Mouse (Mus musculus): Measurements from ENCODE around the gene Adgrf1. TPM values are rescaled to one million over a fixed set of nuclear protein-coding genes. Genes with fewer than 3 reads are reported as not detected.
"Not testable (repeated sequence)": the region's sequence is repeated elsewhere in the genome, so short reads cannot be mapped to it uniquely, and the experiment has no call there.

The Adgrf1 gene
- polyA plus RNA-seq, 1 experiment from 2014 or later, result 0.10 TPM

DNA sequence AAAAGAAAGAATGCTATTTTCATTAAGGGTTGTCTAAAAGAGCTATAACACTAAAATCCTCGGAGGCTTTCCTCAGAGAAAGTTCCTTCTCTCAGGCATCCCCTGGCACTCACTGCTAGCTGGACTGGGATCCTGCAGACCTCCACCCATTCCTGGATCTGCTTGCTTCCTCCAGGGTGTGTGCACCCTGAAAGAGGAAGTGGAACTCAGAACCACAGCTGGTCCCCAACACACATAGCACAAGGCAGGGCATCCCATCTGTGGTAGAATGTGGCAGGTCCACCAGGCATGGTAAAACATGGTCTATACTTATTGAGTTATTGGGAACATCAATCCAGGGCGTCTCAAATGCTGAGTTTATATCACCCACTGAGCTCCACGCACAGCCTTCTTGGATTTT is 68.2 kb downstream of the Adgrf1 start:
- no peaks in the 10 kb centered on the region for H3K27me3 ChIP-seq (ENCODE audit: insufficient read depth, poor library complexity, severe bottlenecking)
- no peak overlapping the region for H3K4me3 ChIP-seq
- 79% methylated on average over 3 of the region's 3 CpGs for WGBS
- H3K4me1 ChIP-seq, result no peaks in the 10 kb centered on the region
- H3K36me3 ChIP-seq, result no peaks in the 10 kb centered on the region
- no peaks in the 10 kb centered on the region for H3K9me3 ChIP-seq
- DNase-seq (ENCODE audit: low spot score), result no peak
- no peak overlapping the region for H3K27ac ChIP-seq

DNA sequence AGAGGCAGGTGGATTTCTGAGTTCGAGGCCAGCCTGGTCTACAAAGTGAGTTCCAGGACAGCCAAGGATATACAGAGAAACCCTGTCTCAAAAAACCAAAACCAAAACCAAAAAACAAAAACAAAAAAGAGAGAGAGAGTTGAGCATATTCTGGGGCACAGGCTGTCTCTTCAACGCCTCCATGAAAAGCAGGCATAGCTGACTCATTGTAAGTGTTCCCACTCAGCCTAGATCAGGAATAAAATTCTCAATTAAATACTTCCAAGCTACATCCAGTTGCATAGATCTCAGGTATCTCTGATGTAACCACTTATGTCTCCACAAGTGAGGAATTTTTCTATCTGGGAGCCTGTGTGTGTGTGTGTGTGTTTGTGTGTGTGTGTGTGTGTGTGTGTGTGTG is 76.4 kb downstream of the Adgrf1 start:
- not testable (repeated sequence) for DNase-seq (ENCODE audit: low spot score); H3K4me3 ChIP-seq
- 96% methylated on average over 2 of the region's 2 CpGs for WGBS

DNA sequence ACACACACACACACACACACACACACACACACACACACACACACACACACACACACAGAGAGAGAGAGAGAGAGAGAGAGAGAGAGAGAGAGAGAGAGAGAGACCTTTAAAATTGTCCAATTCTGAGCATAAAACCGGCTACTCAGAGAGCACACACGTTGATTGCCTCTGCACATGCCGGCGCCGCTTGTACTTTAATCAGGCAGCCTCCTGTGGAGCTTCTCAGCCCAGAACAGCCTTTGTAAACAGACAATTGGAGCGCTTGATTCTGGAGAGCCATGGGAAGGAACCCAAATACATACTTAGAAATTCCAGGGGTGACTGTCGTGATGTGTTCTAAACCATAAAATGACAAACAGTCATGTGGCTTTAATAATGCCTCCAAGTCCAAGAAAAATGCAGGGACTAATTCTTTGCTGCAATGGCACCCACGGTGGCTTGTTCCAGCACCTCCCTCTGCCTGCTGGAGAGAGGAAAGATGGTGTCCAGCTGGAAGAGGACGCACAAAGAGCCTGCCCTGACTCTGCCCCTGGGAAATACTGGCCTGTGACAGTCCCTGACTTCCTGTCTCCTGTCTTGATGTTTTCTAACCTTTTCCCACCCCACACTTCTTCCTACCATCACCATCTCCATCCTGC is 87.9 kb downstream of the Adgrf1 start:
- no peaks in the 10 kb centered on the region for H3K36me3 ChIP-seq
- H3K27ac ChIP-seq, result peak overlapping the region; percentile 44
- 0 out of 2 replicates have a peak, but pooled peaks cover 5% of the 10 kb centered on the region for H3K27me3 ChIP-seq (ENCODE audit: insufficient read depth, poor library complexity, severe bottlenecking)
- H3K9me3 ChIP-seq, result no peaks in the 10 kb centered on the region
- DNase-seq (ENCODE audit: low spot score), result no peak
- WGBS, result 30% methylated on average over 9 of the region's 9 CpGs
- peaks cover 35% of the 10 kb centered on the region for H3K4me1 ChIP-seq
- H3K4me3 ChIP-seq, result no peak overlapping the region

More for the DNA sequence above, 76.4 kb downstream of the Adgrf1 start:
- H3K36me3 ChIP-seq; H3K4me1 ChIP-seq; H3K27me3 ChIP-seq (ENCODE audit: insufficient read depth, poor library complexity, severe bottlenecking); H3K27ac ChIP-seq; H3K9me3 ChIP-seq: not testable (repeated sequence)

DNA sequence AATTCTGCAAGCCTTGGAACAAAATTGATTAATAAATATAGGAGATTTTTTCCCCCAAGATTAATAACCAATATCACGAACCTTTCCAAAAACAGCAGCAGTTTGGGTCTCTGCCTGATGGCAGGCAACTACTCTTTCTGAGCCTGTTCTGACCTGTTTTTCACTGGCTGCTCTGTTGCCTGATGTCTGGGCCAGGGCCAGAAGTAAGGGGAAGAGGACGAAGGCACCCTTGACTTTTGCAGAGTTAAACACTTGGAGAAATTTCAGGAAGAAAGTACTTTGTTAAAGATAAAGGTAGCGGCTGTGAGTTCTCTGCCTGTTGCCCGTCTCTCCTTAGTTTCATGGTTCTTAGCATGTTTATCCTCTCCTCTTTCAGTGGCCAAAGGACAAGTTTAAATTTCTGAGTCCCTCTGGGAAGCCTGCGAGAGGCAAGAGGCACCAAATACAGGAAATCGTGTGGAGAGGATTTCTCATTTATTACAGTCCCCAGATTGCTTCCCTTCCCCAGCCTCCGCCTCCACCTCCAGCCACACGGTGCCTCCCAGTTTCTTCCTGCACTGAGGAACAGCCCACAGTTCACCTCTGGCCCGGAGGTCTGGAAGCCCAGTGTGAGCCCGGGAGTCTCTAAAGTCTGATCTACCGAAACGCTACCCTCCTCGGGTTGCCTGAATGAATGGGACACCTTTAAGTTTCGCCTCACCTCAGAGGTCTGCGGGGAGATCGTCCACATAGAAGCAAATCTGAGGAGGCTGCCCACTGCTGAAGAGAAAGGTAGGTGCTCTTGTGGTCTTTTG is 89.9 kb downstream of the Adgrf1 start, which contains the start of gene Adgrf5:
Gene Adgrf5 (plus strand): TSS at position 626 of the 794 bp plus-strand sequence.
- Histone ChIP-seq H3K36me3 (no peaks in the 10 kb centered on the region), H3K4me1 (peaks cover 43% of the 10 kb centered on the region), H3K4me3 (peak within 1 kb of the TSS; percentile 46), H3K27ac (peak within 1 kb of the TSS; percentile 49; the same call in 1 of the 2 replicates), H3K27me3 (ENCODE audit: insufficient read depth, poor library complexity, severe bottlenecking) (0 out of 2 replicates have a peak, but pooled peaks cover 5% of the 10 kb centered on the region), H3K9me3 (no peaks in the 10 kb centered on the region)
- no peak for DNase-seq (ENCODE audit: low spot score)
- 47% methylated on average over 16 of the region's 16 CpGs for WGBS

DNA sequence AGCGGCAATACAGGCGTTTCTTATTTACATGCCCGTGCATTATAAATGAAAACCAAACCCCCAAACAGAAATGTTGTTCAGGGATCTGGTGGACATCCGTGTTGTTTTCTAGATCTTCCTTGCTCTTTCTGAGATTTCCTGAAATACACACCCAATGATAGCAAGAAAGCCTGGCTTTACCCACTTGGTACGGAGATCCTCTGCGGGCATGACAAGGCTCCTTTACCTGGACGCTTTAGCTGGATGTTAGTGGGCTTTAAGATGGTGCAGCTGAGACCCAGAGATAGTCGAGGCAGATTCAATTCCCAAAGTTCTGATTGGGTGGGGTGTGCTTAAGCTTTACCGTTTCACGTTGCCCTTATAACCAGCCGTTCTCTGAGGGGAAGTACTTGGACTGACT is 90.9 kb downstream of the Adgrf1 start:
- Histone ChIP-seq H3K4me1 (peaks cover 53% of the 10 kb centered on the region), H3K27me3 (ENCODE audit: insufficient read depth, poor library complexity, severe bottlenecking) (0 out of 2 replicates have a peak, but pooled peaks cover 5% of the 10 kb centered on the region), H3K9me3 (no peaks in the 10 kb centered on the region), H3K36me3 (no peaks in the 10 kb centered on the region), H3K27ac (peak overlapping the region; percentile 36; the same call in 1 of the 2 replicates), H3K4me3 (peak overlapping the region; percentile 46)
- WGBS, result 73% methylated on average over 11 of the region's 11 CpGs
- DNase-seq (ENCODE audit: low spot score), result no peak

DNA sequence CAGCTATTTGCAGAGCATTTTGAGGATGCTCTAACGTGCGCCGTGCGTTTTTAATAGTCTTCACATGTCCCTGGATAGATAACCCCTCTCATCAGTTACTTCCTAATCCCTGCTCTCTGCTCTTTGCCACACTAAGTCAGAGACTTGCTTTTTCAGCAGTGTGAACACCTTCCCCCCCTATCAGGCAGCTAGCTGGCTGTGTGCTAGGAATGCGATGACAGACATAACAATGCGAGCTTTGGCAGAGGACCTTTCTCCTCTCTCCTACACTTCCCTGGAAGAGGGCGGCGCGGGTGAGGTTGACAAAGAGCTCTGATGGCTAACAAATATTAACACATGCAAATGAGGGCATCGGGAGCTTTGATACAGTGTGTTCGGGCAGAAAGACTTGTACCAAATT is 92.2 kb downstream of the Adgrf1 start:
- H3K27me3 ChIP-seq (ENCODE audit: insufficient read depth, poor library complexity, severe bottlenecking), result 0 out of 2 replicates have a peak, but pooled peaks cover 5% of the 10 kb centered on the region
- peak overlapping the region; percentile 32 for H3K4me3 ChIP-seq
- H3K9me3 ChIP-seq, result no peaks in the 10 kb centered on the region
- H3K4me1 ChIP-seq, result peaks cover 56% of the 10 kb centered on the region
- peak; percentile 80 for DNase-seq (ENCODE audit: low spot score)
- H3K36me3 ChIP-seq, result no peaks in the 10 kb centered on the region
- WGBS, result 19% methylated on average over 11 of the region's 11 CpGs
- no peak overlapping the region; the same call in 1 of the 2 replicates for H3K27ac ChIP-seq

DNA sequence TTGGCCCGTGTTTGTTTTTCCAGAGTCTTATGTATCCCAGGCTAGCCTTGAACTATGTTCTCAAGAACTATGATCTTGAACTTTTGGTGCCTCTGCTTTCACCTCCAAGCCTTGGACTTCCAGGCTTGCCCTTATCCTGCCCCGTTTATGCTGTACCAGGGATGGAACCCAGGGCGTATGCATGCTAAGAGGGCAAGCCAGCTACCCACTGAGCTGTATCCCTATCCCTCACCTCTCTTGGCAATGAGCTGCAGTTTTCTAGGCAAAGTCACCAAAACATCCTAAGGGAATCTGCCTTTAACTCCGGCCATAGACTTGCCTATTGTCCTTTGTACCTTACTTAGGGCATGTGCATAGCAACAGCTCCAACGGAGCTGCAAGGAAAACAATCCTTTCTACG is 92.8 kb downstream of the Adgrf1 start:
- Histone ChIP-seq H3K27ac (no peak overlapping the region; the same call in 1 of the 2 replicates), H3K36me3 (no peaks in the 10 kb centered on the region), H3K27me3 (ENCODE audit: insufficient read depth, poor library complexity, severe bottlenecking) (0 out of 2 replicates have a peak, but pooled peaks cover 5% of the 10 kb centered on the region), H3K9me3 (no peaks in the 10 kb centered on the region), H3K4me3 (peak overlapping the region; percentile 32), H3K4me1 (peaks cover 57% of the 10 kb centered on the region)
- DNase-seq (ENCODE audit: low spot score), result no peak
- 54% methylated on average over 6 of the region's 6 CpGs for WGBS

DNA sequence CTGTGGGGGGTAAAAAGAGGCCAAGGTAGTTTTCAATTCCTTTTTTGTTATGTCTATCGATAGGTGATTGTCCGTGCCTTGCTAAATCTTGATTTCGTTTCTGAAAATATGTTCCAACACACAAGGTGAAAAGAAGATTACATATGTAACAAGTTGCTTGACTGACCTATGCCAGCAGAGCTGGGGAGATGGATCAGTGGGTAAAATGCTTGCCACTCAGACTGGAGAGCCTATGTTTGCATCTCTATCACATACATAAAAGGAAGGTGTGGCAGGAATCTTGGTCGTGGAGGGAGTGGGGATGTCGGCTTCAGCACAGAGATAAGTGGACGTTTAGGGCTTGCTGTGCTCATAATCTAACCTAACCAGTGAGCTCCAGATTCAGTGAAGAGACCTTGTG is 93.8 kb downstream of the Adgrf1 start:
- 42% methylated on average over 6 of the region's 6 CpGs for WGBS
- H3K9me3 ChIP-seq, result no peaks in the 10 kb centered on the region
- H3K4me3 ChIP-seq, result no peak overlapping the region
- peaks cover 52% of the 10 kb centered on the region for H3K4me1 ChIP-seq
- H3K27me3 ChIP-seq (ENCODE audit: insufficient read depth, poor library complexity, severe bottlenecking), result 0 out of 2 replicates have a peak, but pooled peaks cover 5% of the 10 kb centered on the region
- no peak overlapping the region for H3K27ac ChIP-seq
- no peaks in the 10 kb centered on the region for H3K36me3 ChIP-seq
- DNase-seq (ENCODE audit: low spot score), result no peak

DNA sequence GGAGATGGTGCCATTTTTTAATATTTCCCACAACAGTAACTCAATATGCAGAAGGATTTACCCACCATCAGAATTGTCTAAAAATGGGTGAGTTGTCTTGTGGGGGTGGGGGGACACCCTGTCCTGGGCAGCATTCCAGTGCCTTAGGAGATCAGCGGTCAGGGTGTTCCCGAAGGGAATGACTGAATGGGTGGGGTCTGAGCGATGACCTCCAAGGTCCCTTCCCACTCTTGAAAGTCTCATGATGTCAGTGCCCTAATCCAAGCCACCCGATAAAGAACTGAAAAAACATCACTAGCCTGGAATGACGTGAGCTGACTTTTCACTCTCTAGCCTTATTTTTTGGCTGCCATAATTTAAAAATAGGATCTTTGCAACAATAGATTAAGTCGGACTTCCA is 95.2 kb downstream of the Adgrf1 start:
- H3K27ac ChIP-seq, result no peak overlapping the region
- H3K4me3 ChIP-seq, result no peak overlapping the region
- no peak for DNase-seq (ENCODE audit: low spot score)
- H3K27me3 ChIP-seq (ENCODE audit: insufficient read depth, poor library complexity, severe bottlenecking), result 0 out of 2 replicates have a peak, but pooled peaks cover 5% of the 10 kb centered on the region
- H3K9me3 ChIP-seq, result no peaks in the 10 kb centered on the region
- 48% methylated on average over 6 of the region's 6 CpGs for WGBS
- peaks cover 47% of the 10 kb centered on the region for H3K4me1 ChIP-seq
- H3K36me3 ChIP-seq, result no peaks in the 10 kb centered on the region

DNA sequence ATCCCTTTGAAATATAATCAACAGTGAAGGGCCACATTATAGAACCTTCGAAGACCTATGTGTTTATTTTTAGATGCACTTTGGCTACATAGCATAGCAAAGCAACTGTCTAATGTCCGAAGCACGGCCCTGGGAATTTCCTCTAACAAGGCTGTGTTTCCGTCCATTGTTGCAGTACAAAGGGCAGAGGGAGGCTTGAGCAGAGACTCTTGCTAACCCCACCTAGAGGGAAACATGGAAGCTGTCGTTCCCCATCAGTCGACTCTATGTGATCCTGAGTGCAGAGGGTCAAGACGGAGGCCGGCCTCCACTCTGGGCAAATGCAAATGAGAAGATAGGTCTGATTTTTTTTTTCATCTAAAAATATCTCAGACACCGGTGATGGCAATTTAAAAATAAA is 96.4 kb downstream of the Adgrf1 start:
- H3K4me3 ChIP-seq, result no peak overlapping the region
- WGBS, result 37% methylated on average over 9 of the region's 9 CpGs
- H3K4me1 ChIP-seq, result peaks cover 43% of the 10 kb centered on the region
- no peaks in the 10 kb centered on the region for H3K27me3 ChIP-seq (ENCODE audit: insufficient read depth, poor library complexity, severe bottlenecking)
- H3K9me3 ChIP-seq, result no peaks in the 10 kb centered on the region
- no peak overlapping the region for H3K27ac ChIP-seq
- no peak for DNase-seq (ENCODE audit: low spot score)
- H3K36me3 ChIP-seq, result no peaks in the 10 kb centered on the region

DNA sequence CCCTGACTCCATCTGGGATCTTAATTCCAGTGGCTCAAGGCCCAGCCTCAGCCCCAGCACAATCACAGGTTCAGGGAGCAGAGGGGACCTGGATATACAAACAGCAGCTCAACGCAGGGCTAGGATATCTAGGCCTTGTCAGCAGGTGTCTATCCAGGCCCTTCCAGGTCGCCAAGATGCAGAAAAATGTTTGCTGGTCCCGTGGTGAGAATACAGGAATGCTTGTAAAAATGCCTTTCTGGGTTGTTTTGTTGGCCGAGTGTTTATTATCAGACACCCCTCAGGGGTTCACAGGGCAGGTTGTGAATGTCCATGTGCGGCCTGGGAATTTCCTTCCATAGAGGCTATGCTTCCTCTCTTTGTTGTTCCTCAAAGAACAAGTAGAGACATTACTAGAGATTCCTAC is 98.0 kb downstream of the Adgrf1 start:
- no peaks in the 10 kb centered on the region for H3K27me3 ChIP-seq (ENCODE audit: insufficient read depth, poor library complexity, severe bottlenecking)
- DNase-seq (ENCODE audit: low spot score), result no peak
- peak overlapping the region; percentile 54; the same call in 1 of the 2 replicates for H3K27ac ChIP-seq
- no peaks in the 10 kb centered on the region for H3K36me3 ChIP-seq
- peaks cover 29% of the 10 kb centered on the region for H3K4me1 ChIP-seq
- no peaks in the 10 kb centered on the region for H3K9me3 ChIP-seq
- WGBS, result 53% methylated on average over 5 of the region's 5 CpGs
- no peak overlapping the region for H3K4me3 ChIP-seq

DNA sequence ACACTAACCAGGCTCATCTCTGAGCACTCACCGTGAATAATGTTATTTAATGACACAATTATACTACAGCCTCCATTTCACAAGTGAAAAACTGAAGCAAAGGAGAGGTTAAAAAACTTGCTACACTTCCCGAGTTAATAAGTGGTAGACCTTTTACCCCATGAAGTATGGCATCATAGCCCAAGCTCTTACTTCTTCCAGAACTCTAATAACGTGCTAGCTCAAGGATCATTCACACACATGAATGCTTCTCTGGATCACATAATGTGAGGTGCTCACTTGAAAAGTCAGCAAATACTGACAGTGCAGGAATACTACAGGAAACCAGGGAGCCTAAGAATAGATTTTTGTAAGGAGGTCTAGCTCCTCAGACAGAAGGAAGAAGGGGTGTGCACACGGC is 102.5 kb downstream of the Adgrf1 start:
- Histone ChIP-seq H3K27me3 (ENCODE audit: insufficient read depth, poor library complexity, severe bottlenecking) (peaks cover 8% of the 10 kb centered on the region; the same call in 1 of the 2 replicates), H3K4me3 (no peak overlapping the region), H3K4me1 (peaks cover 12% of the 10 kb centered on the region), H3K36me3 (no peaks in the 10 kb centered on the region), H3K27ac (no peak overlapping the region), H3K9me3 (no peaks in the 10 kb centered on the region)
- WGBS, result 79% methylated on average over 4 of the region's 4 CpGs
- DNase-seq (ENCODE audit: low spot score), result no peak

DNA sequence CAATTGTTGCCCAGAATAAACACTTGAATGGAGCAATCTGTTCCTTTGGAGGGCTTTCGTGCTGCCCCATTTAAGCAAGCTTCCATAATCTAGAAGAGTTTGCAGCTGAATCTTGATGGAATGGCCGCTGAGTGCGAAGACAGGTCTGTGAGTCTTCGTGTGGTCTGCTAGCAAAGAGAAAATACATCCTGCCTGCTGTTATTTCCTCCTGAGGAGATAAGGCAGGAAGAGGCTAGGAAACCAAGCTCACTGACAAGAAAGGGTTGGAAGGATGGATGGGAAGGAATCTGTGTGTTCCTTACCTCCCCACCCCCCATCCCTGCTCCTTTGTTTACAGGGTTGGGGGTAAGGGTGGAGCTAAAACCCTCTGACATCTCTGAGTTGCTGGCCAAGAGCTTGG is 103.9 kb downstream of the Adgrf1 start:
- Histone ChIP-seq H3K27ac (0 out of 2 replicates have a peak overlapping the region, but pooled peaks have one; percentile 36), H3K27me3 (ENCODE audit: insufficient read depth, poor library complexity, severe bottlenecking) (peaks cover 8% of the 10 kb centered on the region; the same call in 1 of the 2 replicates), H3K36me3 (no peaks in the 10 kb centered on the region), H3K4me1 (peaks cover 9% of the 10 kb centered on the region), H3K4me3 (no peak overlapping the region), H3K9me3 (no peaks in the 10 kb centered on the region)
- DNase-seq (ENCODE audit: low spot score), result no peak
- WGBS, result 26% methylated on average over 4 of the region's 4 CpGs

Measured in heart, embryonic 10.5 days (tissue).